Mouse (Mus musculus) embryonic fibroblast, embryonic 13.5 days (primary cell): ENCODE results near the gene Adamts18. TPM values are rescaled to one million over a fixed set of nuclear protein-coding genes. Genes with fewer than 3 reads are reported as not detected.

Experiments used
- H3K27ac ChIP-seq: 2 replicates; pipeline ENCODE4 v1.5.1; 2012; ENCODE audit warnings: low read length, control low read depth, inconsistent platforms; ENCODE audit not compliant: insufficient read depth
- H3K4me1 ChIP-seq: 2 replicates; pipeline ENCODE4 v1.6.1; 2011; ENCODE audit warnings: low read length; ENCODE audit not compliant: control insufficient read depth, insufficient read depth
- H3K4me3 ChIP-seq: 2 replicates; pipeline ENCODE4 v1.5.1; 2011; ENCODE audit warnings: mild to moderate bottlenecking, control low read depth, low read length; ENCODE audit not compliant: insufficient read depth
- CTCF ChIP-seq: IDR thresholded peaks from 2 replicates; pipeline ENCODE4 v1.5.1; 2011; ENCODE audit warnings: mild to moderate bottlenecking, control low read depth, low read length, moderate library complexity, borderline replicate concordance; ENCODE audit not compliant: insufficient read depth
- POLR2A ChIP-seq: IDR thresholded peaks from 2 replicates; pipeline ENCODE4 v1.6.1; 2011; ENCODE audit warnings: low read depth, mild to moderate bottlenecking, control low read depth, low read length, moderate library complexity
- polyA plus RNA-seq: library from polyadenylated mRNA; stranded (reverse); fragments of >200 nt; gene quantifications from 2 replicates; pipeline ENCODE4 v1.2.4, GENCODE M21; 2011; ENCODE audit warnings: low read depth; ENCODE audit not compliant: missing spikeins, insufficient read length

The Adamts18 gene
- 0.30 and 0.45 TPM in 2 replicates for polyA plus RNA-seq

DNA sequence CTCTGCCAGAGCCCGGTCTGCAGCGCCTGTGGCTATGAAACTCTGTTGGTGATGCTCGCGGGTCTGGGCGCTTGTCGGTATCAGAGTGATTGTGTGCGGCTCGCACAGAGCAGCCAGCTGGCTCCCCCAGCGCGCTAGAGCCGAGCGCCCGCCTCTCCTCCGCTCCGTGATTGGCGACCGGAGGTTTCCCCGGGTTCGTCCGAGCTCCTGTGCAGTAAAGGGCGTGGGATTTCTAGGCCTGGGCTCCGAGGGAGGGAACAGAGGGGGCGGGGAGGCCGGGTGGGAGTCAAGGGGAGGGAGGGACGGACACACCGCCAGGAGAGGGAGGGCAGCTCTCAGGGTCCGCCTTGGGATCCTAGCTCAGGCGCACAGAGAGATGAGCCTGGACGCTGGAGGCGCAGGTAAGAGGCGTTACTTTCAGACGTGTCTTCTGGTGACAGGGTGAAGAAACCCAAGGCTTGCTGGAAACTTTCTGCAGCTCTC is at the start of gene Adamts18:
TSS of gene Adamts18 (minus strand) at position 86 of the 483 bp plus-strand sequence.
- Histone ChIP-seq H3K27ac (no peak within 1 kb of the TSS), H3K4me1 (peaks cover 2% of the 10 kb centered on the region; the same call in 1 of the 2 replicates), H3K4me3 (peak within 1 kb of the TSS; percentile 36)
- TF ChIP-seq CTCF (no peak), POLR2A (no peak)

DNA sequence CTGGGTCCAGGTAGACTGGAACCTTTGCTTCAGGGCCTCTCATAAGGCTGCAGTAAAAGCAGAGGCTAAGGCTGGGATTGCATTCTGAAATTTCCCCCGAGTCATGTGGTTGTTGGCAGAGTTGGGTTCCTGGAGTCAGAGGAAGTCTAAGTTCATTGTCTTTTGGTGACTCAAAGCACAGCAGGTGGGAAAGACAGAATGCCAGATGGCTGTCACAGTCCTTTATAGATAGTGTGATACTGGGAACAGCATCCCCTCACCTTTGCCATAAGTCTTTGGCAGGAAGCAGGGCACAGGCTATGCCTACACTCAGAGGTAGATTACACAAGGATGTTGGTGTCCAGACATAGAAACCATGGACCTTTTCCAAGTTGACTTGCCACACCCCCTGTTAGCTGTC is 47.9 kb upstream of the Adamts18 start:
- no peaks in the 10 kb centered on the region for H3K4me1 ChIP-seq
- TF ChIP-seq CTCF (no peak), POLR2A (no peak)
- no peak overlapping the region for H3K27ac ChIP-seq
- no peak overlapping the region for H3K4me3 ChIP-seq

DNA sequence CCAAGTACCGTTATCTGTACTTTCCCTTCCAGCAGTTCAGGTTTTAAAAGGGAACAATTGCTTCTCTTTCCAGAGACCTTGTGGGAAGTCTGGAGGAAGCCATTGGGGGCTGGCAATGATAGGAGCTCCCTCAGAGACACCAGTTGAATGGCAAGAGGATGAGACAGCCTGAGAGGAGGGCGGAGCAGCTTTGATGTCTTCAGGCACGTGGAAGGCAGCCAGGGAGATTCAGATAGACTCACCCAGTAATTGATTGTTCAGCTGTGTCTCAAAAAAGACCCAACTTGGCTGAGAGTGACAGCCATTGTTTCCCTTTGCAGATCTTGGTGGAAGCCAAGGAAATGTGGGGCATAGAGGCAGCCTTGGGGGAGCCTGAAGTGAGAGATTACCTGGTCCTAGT is 42.8 kb upstream of the Adamts18 start:
- no peak for TF ChIP-seq CTCF
- TF ChIP-seq POLR2A = no peak
- Histone ChIP-seq H3K4me1 (no peaks in the 10 kb centered on the region), H3K4me3 (no peak overlapping the region), H3K27ac (no peak overlapping the region)

DNA sequence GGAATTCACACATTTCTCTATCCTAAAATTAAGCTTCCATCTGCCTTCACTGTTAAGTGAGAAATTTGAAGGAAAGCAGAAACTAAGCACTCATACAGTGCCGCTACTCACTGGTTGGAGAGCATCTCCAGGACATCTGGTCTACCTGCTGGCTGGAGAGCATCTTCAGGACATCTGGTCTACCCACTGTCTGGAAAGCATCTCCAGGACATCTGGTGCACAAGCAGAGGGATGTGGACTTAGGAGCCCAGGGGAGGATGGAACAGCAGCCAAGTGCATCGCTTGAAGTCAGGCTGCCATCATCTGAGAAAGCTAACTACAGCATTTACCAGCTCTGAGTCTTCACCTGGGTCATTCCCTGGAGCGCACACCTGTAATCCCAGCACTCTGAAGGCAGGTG is 38.0 kb upstream of the Adamts18 start:
- no peak overlapping the region for H3K4me3 ChIP-seq
- no peak for TF ChIP-seq CTCF
- no peak for TF ChIP-seq POLR2A
- H3K4me1 ChIP-seq = no peaks in the 10 kb centered on the region

DNA sequence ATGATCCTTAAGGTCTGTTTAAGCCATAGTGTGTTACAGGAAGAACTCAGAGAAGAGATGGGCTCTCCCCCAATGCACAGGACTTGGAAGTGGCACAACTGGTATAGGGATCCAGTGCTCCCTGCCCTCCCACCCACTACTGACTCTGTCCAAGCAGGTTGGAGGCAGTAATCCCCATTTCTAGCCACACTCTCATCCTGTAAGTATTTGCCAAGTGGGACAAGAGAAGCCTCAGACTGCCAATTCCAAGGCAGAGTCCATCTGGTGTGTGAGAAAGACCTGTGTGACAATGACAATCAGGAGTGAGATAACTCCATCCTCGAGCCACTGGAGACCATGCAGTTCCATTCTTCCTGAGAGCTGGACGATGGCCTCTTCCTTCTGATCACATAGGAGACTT is 36.6 kb upstream of the Adamts18 start:
- H3K27ac ChIP-seq = no peak overlapping the region
- H3K4me3 ChIP-seq = no peak overlapping the region
- no peak for TF ChIP-seq POLR2A
- TF ChIP-seq CTCF = no peak
- no peaks in the 10 kb centered on the region for H3K4me1 ChIP-seq

More for the DNA sequence above, 38.0 kb upstream of the Adamts18 start:
- no peak overlapping the region for H3K27ac ChIP-seq

DNA sequence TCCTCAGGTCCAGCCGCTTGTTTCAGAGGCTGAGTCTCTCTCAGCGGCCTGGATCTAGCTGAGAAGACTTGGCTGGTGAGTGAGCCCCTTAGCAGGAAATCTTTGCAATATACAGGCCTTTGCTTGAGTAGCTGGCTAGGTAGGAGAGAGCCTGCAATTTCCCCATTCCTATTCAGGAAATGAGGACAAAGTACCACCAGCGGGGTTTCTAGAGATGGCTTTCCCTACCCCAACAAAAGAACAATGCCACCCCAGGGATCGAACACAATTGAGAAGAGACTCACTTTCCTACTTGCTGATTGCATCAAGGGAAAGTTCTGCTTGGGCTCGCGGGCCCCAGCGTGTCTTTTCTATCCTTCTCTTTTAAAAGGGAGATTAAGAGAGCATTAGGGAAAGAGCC is 35.5 kb upstream of the Adamts18 start:
- TF ChIP-seq CTCF (no peak), POLR2A (no peak)
- Histone ChIP-seq H3K4me1 (no peaks in the 10 kb centered on the region), H3K27ac (no peak overlapping the region), H3K4me3 (no peak overlapping the region)

DNA sequence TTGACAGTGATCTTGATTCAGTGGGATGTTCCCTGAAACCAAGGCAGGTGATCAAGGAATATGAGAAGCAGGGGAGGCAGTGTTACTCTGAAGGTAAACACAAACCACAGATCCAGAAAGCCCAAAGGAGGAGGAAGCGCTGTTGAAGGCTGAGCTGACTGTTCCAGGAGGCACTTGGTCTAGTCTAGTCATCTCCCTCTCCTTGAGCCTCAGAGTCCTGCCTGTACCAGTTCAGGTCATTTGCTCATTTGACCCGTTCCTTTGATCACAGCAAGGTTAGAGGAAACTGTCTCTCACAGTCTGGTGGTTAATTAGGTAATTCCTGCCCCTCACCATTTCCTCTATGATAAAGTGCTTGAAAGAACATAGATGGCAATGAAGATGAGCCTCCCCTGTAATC is 34.0 kb upstream of the Adamts18 start:
- H3K4me3 ChIP-seq = no peak overlapping the region
- TF ChIP-seq CTCF (no peak), POLR2A (no peak)
- H3K27ac ChIP-seq = no peak overlapping the region

DNA sequence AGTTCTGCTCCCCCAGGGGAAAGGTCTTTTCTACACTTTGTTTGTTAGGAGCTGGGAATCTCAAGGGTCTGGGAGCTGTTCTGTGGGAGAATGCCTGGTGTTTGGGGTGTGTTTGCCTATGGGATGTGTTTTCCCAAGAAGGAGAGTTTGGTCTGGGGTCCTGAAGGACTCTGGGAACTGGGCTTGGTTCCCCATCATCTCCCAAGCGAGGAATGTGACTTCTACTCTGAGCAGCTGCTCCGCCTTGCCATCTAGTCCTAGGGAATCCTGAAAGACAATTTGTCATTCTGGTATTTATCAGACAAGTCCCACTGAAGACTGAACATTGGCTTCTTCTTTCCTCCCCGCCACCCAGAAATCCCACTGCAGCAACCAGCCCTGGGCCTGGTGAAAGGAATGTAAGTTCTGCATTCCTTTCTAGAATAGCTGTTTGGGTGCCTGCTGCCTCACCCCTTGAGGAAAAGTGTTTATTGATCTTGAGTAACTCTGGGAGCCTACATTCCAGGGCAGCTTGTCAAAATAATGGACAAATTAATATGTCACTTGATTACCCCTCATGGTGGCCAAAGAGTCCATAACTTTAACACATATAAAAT is 30.0 kb upstream of the Adamts18 start:
- peaks cover 9% of the 10 kb centered on the region; the same call in 1 of the 2 replicates for H3K4me1 ChIP-seq
- H3K4me3 ChIP-seq = no peak overlapping the region
- no peak for TF ChIP-seq POLR2A
- TF ChIP-seq CTCF = no peak
- H3K27ac ChIP-seq = no peak overlapping the region

More for the DNA sequence above, 34.0 kb upstream of the Adamts18 start:
- peaks cover 6% of the 10 kb centered on the region; the same call in 1 of the 2 replicates for H3K4me1 ChIP-seq

DNA sequence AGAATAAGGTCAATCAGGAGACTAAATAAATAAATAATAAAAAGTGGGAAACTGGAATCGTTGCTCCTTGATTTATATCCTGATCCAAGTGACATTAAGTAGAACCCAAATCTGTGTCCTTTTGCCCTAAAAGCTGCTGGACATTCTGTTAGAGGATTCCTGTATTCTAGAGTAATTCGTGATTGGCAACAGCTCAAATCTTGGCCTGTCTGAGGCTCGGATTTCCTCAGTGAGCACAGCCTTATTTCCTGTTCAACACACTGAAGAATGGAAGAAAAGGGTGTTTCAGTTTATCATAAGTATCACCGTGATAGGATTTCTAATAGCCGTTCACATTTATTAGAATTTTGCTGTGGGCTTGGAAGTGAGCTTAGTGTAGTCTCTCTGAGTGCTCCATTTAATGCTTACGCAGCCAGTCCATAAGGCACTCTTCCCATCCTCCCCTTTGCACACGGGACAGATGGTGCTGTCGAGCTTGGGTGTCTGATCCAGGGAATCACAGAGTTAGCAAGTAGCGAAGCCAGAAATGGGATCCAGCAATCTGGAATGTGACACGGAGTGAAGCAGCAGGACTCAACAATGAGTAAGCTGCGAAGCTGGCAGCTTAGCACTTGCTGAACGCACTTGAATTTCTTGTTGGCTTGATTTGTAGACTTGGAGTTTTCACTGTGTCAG is 25.0 kb upstream of the Adamts18 start:
- H3K4me3 ChIP-seq = no peak overlapping the region
- H3K27ac ChIP-seq = no peak overlapping the region
- peaks cover 8% of the 10 kb centered on the region; the same call in 1 of the 2 replicates for H3K4me1 ChIP-seq
- TF ChIP-seq CTCF = no peak
- TF ChIP-seq POLR2A = no peak

DNA sequence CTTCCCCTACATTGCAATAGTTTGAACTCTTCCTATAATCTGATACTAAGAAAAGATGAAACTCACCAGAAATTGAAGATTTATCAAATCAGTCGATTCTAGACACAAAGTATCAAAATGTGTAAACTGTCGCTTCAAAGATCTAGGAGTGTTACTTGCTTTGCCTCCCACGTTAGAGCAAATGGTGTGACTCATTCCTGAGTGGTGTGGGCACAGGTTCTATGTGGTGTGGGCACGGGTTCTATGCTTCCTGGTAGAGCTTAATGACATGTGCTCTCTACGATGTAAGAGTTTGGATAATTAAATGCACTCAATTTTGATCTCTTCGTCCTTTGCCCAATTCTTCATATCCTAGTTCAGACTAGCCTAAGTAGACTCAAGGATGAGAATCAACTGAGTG is 23.9 kb upstream of the Adamts18 start:
- TF ChIP-seq CTCF (no peak), POLR2A (no peak)
- no peak overlapping the region for H3K27ac ChIP-seq
- no peak overlapping the region for H3K4me3 ChIP-seq
- H3K4me1 ChIP-seq = 0 out of 2 replicates have a peak, but pooled peaks cover 3% of the 10 kb centered on the region
